Mouse (Mus musculus) kidney, adult 2 months (tissue): ENCODE data around the gene Gm17428.

ENCODE experiments used
- CTCF ChIP-seq: fragments of 200-500 bp; conservative IDR thresholded peaks from 2 replicates; pipeline ENCODE4 v1.5.1; 2011; ENCODE audit warnings: low read depth, mild to moderate bottlenecking, control low read depth, low read length, moderate library complexity, mixed read lengths; ENCODE audit not compliant: insufficient read depth, insufficient read length
- POLR2A ChIP-seq: fragments of 200-500 bp; IDR thresholded peaks from one replicate; pipeline ENCODE4 v1.6.1; 2011; ENCODE audit warnings: low read depth, low read length, control low read depth

GRCm38 (mm10) chr14:54989886-54990441, 13.2 kb downstream of the Gm17428 start:
- TF ChIP-seq CTCF (no peak), POLR2A (no peak)
